Mouse (Mus musculus): Measurements from ENCODE around the gene Plekhf1.

The Plekhf1 gene

GRCm38 (mm10) chr7:38227900-38228298 lies at the start of gene Plekhf1:
Plekhf1 (minus strand) TSS chr7:38228016.
- peak; percentile 52 to 75 for DNase-seq (ENCODE audit: low spot score in 2 of 2)

DNA sequence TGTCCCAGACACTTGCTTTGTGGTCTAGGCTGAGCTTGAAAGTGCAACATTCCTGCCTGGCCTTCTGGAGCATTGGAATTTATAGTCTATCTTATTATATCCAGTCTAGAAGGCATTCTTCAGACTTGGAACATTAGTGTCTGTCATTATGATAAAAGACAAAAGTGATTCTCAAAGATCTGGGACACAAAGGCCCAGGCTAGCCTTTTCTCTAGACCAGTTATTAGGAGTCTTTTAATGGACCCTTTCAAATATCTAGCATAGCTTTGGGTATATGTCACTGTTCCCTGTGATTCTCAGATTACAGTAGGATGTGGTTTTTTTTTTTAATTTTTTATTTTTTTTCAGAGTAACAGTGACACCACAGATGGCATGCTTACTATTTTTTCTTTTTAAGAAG lies 44.7 kb upstream of the Plekhf1 start:
- DNase-seq (ENCODE audit: low spot score in 2 of 2): no peak

DNA sequence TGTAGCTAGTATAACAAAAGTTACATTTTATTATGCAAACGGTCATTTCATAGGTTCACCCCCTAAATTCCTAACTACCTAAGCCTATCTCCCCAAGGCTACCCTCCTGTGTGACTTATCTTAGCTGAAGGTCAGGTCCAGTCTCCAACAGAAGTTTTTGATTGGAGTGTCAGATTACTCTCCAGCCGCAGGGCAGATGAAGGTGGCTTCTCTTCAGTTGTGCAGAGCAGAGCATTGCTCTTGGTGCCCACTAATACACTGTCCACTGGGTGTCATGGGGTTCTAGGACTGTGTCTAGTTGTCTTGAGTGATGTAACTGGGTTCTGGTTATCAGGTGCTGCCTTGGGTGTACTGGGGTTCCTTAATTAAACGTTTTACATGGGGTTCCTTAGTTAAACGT lies 44.0 kb upstream of the Plekhf1 start:
- no peak for DNase-seq (ENCODE audit: low spot score in 2 of 2)

- no peak for DNase-seq (ENCODE audit: low spot score in 2 of 2)
Observed at GRCm38 (mm10) chr7:38271511-38271811, 43.6 kb upstream of the Plekhf1 start.

DNA sequence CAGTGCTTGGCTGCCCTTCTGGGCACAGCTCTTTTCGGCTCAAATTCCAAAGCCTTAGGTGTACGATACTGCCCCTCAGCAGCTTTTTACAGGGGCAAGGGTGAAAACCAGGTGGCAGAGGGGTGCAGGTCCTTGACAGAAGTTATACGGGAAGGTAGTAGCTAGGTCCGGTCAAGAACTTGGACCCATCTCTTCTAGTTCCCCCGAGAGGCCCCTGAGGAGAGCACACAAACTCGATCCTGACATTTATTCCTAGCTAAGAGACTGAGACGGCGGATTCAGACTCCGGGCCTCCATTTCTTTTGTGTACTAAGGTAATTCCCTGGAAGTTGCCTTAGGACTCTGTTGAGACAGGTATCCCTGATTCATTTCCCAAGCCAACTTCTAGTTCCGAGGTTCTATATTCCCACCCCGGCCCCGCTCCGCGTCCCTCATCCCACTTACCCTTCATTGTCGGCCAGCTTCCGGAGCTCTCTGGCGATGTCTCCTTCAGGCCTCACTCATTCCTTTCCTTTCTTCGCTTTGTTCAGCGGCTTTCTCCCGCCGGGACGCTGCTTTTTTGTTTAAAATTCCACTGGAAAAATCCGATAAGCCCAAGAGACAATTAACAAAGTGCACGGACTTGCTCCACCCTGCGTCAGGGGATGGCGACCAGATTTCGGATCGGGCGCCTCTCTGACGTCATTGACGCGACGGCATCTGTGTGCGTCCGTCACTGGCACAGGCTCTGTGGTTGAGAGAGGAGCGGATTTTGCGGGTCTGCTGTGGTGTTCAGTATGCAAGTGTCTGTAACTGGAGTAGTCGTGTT lies 43.1 kb upstream of the Plekhf1 start, which contains the start of gene Pop4:
Gene Pop4, minus strand, starts transcription at position 721 of the 808 bp plus-strand sequence.
- peak; percentile 88 to 89 for DNase-seq (ENCODE audit: low spot score in 2 of 2)

DNA sequence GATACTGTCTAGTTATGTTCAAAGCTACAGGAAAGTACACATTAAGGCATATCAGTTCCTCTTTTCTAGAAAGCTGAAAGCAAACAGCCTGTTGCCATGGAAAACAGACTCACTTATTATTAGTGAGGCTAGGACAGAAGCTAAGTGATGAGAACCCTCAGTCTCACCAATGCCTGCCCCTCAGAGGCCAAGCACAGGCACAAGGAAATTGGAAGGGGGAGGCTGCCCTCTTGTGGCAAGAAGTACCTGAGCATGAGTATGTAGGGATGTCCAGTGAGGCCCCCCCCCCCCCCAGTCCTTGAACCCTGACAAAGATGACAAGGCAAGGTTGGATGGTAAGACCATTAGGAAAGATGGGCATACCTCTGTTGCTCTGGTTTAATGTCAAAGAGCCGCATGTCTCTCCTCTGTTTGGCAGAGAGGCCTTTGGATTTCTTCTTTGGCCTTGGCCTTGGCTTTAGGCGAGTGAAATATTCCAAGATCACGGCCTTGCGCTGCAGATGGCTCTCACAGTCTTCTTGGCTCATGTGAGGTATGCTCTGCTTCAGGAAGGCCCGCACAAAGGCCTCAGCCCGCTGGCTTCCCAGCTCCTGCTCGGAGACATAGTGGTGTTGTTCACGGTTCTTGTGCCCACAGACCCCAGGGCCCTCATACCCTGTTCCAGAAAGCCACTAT lies 39.3 kb upstream of the Plekhf1 start:
- DNase-seq (ENCODE audit: low spot score in 2 of 2): peak in 1 of 2 experiments; percentile 20

DNA sequence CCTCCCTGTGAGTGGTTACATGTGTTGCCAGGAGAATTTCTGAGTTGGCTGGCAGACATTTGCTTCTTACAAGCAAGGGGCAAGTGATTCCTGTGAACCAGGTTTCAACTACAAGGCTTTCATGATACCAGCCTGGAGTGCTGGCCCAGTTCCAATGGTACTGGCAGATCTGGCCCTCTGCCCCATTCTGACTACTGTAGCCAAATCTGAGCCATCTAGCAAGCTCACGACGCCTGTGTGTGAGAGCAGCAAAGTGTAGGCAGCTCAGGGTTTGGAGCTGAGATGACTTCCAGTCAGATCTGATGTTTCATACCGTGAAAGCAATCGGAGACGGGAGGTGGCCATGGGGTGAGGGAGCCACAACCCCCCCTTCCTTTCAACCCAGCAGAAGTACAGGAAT lies 34.6 kb upstream of the Plekhf1 start:
- DNase-seq (ENCODE audit: low spot score in 2 of 2): no peak

DNA sequence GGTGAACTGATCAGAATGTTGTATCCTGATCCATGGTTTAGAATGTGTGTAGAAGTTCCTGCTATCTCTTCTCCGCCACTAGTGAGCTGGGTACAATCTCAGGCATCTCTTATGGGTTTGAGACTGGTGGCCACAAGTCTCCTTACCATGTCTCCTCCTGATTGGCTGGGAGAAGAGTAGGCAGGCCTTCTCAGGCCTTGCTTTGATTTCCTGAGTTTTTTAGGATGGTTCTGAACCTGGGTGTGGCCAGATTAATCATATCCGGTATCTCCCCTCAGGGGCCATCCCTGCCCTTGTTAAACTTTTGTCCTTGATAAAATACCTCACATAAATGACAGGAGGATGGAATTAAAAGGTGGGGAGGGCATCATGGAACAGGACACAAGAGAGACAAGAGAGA lies 31.8 kb upstream of the Plekhf1 start:
- DNase-seq (ENCODE audit: low spot score in 2 of 2): no peak

GRCm38 (mm10) chr7:38253441-38253840 lies 25.6 kb upstream of the Plekhf1 start:
- no peak for DNase-seq (ENCODE audit: low spot score in 2 of 2)

DNA sequence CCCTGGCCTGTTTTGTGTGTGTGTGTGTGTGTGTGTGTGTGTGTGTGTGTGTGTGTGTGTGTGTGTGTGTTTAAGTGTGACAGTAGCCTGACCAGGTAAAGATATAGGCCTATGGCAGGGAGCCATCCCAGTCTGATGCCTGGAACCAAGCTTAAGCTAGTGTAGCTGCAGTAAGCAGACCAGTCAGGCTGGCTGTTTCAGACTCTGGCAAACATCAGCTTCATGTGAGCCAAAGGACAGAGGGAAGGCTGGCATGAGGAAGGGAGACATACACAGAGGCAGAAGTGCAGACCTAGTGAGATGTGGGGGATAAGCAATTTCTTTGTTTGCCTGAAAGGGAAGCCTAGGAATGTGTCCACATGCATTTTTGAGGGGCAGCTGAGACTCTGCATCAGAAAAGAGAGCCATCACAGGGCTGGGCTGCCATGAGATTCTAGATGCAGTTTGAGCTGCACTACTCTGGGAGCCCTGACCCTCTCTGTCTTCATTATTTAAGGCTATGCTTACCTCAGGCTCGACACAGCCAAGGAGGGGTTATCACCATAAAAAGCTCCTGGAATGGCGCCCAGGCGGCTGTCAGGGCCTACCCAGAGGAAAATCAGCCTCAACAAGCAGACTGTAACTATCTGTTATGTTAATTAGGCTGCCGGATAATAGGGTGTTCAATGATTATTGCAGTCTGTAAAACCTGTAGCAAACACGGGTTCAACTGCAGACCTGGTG lies 23.8 kb upstream of the Plekhf1 start:
- DNase-seq (ENCODE audit: low spot score in 2 of 2): no peak

- DNase-seq (ENCODE audit: low spot score in 2 of 2): no peak
Observed at GRCm38 (mm10) chr7:38242417-38242816, 14.6 kb upstream of the Plekhf1 start.

GRCm38 (mm10) chr7:38237140-38237539 lies 9.3 kb upstream of the Plekhf1 start:
- DNase-seq (ENCODE audit: low spot score in 2 of 2): no peak

GRCm38 (mm10) chr7:38236400-38237105 lies 8.7 kb upstream of the Plekhf1 start:
- no peak for DNase-seq (ENCODE audit: low spot score in 2 of 2)

GRCm38 (mm10) chr7:38230285-38230684 lies 2.5 kb upstream of the Plekhf1 start:
- DNase-seq (ENCODE audit: low spot score in 2 of 2): no peak

- no peak for DNase-seq (ENCODE audit: low spot score in 2 of 2)
Observed at GRCm38 (mm10) chr7:38228329-38228728, 513 bp upstream of the Plekhf1 start.

DNA sequence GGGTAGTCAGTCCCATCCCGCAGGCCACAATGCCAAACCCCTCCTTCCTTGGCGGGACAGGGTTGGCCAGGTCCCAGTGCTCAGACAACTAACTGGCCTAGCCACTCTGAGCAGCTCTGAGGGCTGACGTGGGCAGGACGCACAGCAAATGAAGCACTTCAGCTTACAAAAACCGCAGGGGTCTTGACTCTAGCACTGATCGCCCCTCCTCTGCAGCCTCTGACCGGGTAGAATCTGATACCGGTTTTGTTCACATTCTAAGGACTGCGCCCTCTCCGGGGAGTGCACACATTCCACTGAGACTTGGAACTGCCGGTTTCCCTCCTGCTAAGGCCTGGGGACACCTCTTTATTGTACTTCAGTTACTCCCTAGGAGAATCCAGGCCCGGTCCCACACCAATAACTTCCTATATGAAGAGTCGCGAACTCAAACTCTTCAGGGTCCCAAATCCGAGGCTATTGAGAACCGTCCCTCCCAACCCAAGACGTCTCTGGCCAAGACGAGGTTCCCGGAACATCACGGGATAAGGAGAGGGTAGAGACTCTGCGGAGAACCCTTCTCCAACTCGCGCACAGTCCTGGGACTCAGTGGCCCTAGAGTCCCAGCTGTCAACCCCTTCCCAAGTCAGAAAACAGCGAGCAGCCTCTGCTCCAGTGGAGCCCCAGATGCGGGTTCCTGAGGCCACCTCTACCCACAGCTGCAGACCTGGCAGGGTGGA lies 476 bp downstream of the Plekhf1 start:
- no peak for DNase-seq (ENCODE audit: low spot score in 2 of 2)

GRCm38 (mm10) chr7:38226226-38226625 lies 1.6 kb downstream of the Plekhf1 start:
- no peak for DNase-seq (ENCODE audit: low spot score in 2 of 2)

DNA sequence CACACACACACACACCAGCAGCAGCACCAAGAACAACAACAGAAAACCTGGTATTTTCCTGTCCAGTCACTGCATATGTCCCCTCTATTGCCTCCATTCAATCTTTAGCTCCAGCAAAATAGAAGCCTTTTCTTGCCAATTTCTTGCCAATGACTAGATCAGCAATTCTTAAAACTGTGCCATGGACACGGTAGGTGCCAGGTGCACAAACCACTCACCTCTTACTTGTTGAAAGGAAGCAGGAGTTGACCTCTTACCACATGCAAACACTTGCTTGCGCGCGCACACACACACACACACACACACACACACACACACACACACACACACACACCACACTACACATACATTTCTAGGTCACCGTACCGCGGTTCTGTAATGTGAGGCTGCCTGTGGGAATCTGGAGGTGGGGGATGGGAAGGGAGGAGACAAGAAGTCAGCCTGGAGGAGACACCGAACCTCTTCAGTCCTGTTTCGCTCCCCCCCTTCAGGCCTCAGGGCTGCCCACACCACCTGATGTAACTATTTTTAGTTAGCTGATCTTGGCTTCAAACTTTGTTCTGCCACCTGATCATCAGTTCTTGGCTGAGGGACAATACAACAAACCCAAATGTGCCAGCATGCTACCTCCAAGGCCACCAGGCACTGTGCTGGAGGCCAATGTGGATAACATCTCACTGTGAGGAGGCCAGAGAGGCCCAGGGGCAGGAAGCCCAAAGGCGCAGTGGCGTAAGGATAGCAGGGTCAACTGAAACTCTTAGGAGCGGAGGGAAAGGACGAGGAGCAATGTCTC lies 3.0 kb downstream of the Plekhf1 start:
- DNase-seq (ENCODE audit: low spot score in 2 of 2): no peak

DNA sequence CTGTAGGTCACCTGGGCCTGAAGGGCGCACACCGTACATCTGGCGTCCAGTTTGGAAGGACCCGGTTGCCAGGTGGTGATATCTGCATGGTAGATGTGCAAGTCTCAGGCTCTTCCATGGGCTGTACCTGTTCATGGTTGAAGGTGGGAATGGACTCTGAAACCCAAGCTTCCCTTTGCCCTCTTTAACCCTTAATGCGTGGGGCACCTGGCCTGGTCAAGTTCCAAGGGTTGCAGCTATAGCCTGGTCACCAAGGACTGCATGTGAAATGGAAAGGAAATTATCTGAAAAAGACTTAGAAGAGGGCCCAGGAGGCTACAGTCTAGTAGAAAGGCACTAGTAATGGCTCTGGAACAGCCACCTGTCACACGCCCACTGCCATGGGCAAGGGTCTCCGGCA lies 7.0 kb downstream of the Plekhf1 start:
- no peak for DNase-seq (ENCODE audit: low spot score in 2 of 2)

DNA sequence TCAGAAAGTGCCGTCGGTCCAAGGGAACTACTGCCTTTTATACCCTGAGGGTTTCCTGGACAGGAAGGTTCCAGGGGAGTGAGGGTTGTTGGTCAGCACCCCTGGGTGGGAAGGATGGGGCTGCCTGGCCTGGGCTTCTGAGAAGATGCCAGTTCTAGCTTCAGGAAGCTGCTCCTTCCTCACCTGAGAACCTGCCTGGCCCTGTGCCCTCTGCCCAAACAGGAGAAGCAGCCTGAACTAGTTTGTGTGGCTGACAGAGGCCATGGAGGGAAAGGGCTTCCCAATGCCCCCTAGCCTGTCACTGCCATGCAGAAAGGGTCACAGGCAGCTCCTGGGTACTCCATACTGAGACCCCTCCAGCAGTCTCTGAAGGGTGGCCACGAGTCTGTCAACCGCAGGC lies 8.3 kb downstream of the Plekhf1 start:
- no peak for DNase-seq (ENCODE audit: low spot score in 2 of 2)

Data from frontal cortex, postnatal 25 days (tissue).